Mouse (Mus musculus): ENCODE data around the gene Ube2f. TPM values are rescaled to one million over a fixed set of nuclear protein-coding genes. Genes with fewer than 3 reads are reported as not detected.

The Ube2f gene
- total RNA-seq, 2 experiments from 2014 or later: 44.5 to 48.4 TPM

Other genes with a start within 250 kb of the Ube2f start
- under 1 TPM in 1 of 2 experiments, not detected in 1; 0.10 TPM for gene Rbm44, start 105.2 kb upstream of the Ube2f start, total RNA-seq (2021)
- 10 to 100 TPM; 12.3 to 14.3 TPM for gene Ramp1, start 70.5 kb upstream of the Ube2f start, total RNA-seq (2021)
- gene Scly, start 48.0 kb downstream of the Ube2f start, total RNA-seq (2021): 10 to 100 TPM in 1 of 2 experiments, 1 to 10 TPM in 1; 9.2 to 11.3 TPM
- gene Espnl, start 71.8 kb downstream of the Ube2f start, total RNA-seq (2021): under 1 TPM in 1 of 2 experiments, not detected in 1; 0.14 TPM
- gene Klhl30, start 100.7 kb downstream of the Ube2f start, total RNA-seq (2021): not detected
- under 1 TPM; 0.22 to 0.32 TPM for gene Erfe, start 116.1 kb downstream of the Ube2f start, total RNA-seq (2021)
- gene Ilkap, start 148.5 kb downstream of the Ube2f start, total RNA-seq (2021): 10 to 100 TPM; 84.7 to 89.3 TPM
- gene Hes6, start 163.7 kb downstream of the Ube2f start, total RNA-seq (2021): 10 to 100 TPM; 61.6 to 65.6 TPM
- 10 to 100 TPM in 1 of 2 experiments, 1 to 10 TPM in 1; 8.4 to 10.7 TPM for gene Per2, start 209.0 kb downstream of the Ube2f start, total RNA-seq (2021)
- gene Traf3ip1, start 244.3 kb downstream of the Ube2f start, total RNA-seq (2021): 10 to 100 TPM; 15.4 to 16.1 TPM